Mouse (Mus musculus): ENCODE data around the gene Iqsec1.

GRCm38 (mm10) chr6:90816551-90816950, 171.9 kb downstream of the Iqsec1 start:
- TF ChIP-seq CTCF (conservative IDR thresholded peaks at IDR 0.05; ENCODE audit: low read length) (no peak), POU5F1 (IDR thresholded peaks at IDR 0.05; ENCODE audit: borderline replicate concordance, low read length) (no peak), NANOG (IDR thresholded peaks at IDR 0.05; ENCODE audit: borderline replicate concordance, low read length) (no peak)
